Mouse (Mus musculus) stomach, embryonic 16.5 days (tissue): ENCODE results near the gene Ccdc71l. TPM values are rescaled to one million over a fixed set of nuclear protein-coding genes. Genes with fewer than 3 reads are reported as not detected.

Experiments used
- ATAC-seq: fragments of 200-750 bp; cut with Nextera tagmentation; 2 replicates; pipeline ENCODE4 v1.8.0; 2017; ENCODE audit warnings: moderate number of reproducible peaks, moderate TSS enrichment; ENCODE audit not compliant: insufficient read depth, low FRiP score
- H3K27ac ChIP-seq: fragments of 300-500 bp; sonication (generic); 2 replicates; pipeline ENCODE4 v1.5.1; 2014; ENCODE audit warnings: low read length
- H3K27me3 ChIP-seq: fragments of 300-500 bp; sonication (generic); 2 replicates; pipeline ENCODE4 v1.6.1; 2014; ENCODE audit warnings: low read length, control low read depth, mixed read lengths; ENCODE audit not compliant: control insufficient read depth, insufficient read depth
- H3K36me3 ChIP-seq: fragments of 300-500 bp; sonication (generic); 2 replicates; pipeline ENCODE4 v1.6.1; 2014; ENCODE audit warnings: low read length; ENCODE audit not compliant: control insufficient read depth, insufficient read depth
- H3K4me1 ChIP-seq: fragments of 300-500 bp; sonication (generic); 2 replicates; pipeline ENCODE4 v1.6.1; 2014; ENCODE audit warnings: low read length, control low read depth, mixed read lengths; ENCODE audit not compliant: control insufficient read depth, insufficient read depth
- H3K4me2 ChIP-seq: fragments of 300-500 bp; sonication (generic); 2 replicates; pipeline ENCODE4 v1.6.1; 2014; ENCODE audit warnings: low read depth, low read length, mixed read lengths
- H3K4me3 ChIP-seq: fragments of 300-500 bp; sonication (generic); replicated peaks from 2 replicates; pipeline ENCODE4 v1.5.1; 2014; ENCODE audit warnings: mild to moderate bottlenecking, low read length
- H3K9ac ChIP-seq: fragments of 300-500 bp; sonication (generic); 2 replicates; pipeline ENCODE4 v1.6.1; 2014; ENCODE audit warnings: low read length
- H3K9me3 ChIP-seq: fragments of 300-500 bp; sonication (generic); replicated peaks from 2 replicates; pipeline ENCODE4 v1.6.1; 2016; ENCODE audit warnings: low read length, control low read depth; ENCODE audit not compliant: control insufficient read depth
- WGBS: fragments of 180-500 bp; shearing (Covaris S2); extraction: QIAGEN DNeasy Blood & Tissue Kit; methylation state at CpG from one replicate; pipeline ENCODE4 v1.1.7; 2014; 5-methylcytosine and 5-hydroxymethylcytosine counted together
- polyA plus RNA-seq: library from polyadenylated mRNA; unstranded; fragments of >200 nt; fragmentation: Nextera tagmentation; extraction: Ambion mirVana; gene quantifications from 2 replicates; pipeline ENCODE4 v1.2.1, GENCODE M21; 2015

The Ccdc71l gene
- polyA plus RNA-seq, 1 experiment from 2014 or later: 2.2 TPM

- WGBS: 78% methylated on average over 2 of the region's 2 CpGs
- no peaks in the 10 kb centered on the region for H3K36me3 ChIP-seq
- H3K4me2 ChIP-seq: peak overlapping the region; percentile 85
- H3K27ac ChIP-seq: no peak overlapping the region
- H3K9ac ChIP-seq: no peak overlapping the region
- H3K9me3 ChIP-seq: no peaks in the 10 kb centered on the region
- ATAC-seq: no peak
- H3K27me3 ChIP-seq: no peaks in the 10 kb centered on the region
- peak overlapping the region; percentile 41 for H3K4me3 ChIP-seq
- peaks cover 15% of the 10 kb centered on the region for H3K4me1 ChIP-seq
These were observed 2.5 kb downstream of the Ccdc71l start for GRCm38 (mm10) chr12:32381011-32381410.

GRCm38 (mm10) chr12:32419537-32419936, 41.0 kb downstream of the Ccdc71l start:
- Histone ChIP-seq H3K9me3 (no peaks in the 10 kb centered on the region), H3K4me3 (no peak overlapping the region), H3K4me2 (no peak overlapping the region), H3K9ac (no peak overlapping the region), H3K36me3 (no peaks in the 10 kb centered on the region), H3K4me1 (no peaks in the 10 kb centered on the region), H3K27ac (no peak overlapping the region), H3K27me3 (no peaks in the 10 kb centered on the region)
- 86% methylated on average over 1 of the region's 1 CpGs for WGBS
- ATAC-seq: no peak

DNA sequence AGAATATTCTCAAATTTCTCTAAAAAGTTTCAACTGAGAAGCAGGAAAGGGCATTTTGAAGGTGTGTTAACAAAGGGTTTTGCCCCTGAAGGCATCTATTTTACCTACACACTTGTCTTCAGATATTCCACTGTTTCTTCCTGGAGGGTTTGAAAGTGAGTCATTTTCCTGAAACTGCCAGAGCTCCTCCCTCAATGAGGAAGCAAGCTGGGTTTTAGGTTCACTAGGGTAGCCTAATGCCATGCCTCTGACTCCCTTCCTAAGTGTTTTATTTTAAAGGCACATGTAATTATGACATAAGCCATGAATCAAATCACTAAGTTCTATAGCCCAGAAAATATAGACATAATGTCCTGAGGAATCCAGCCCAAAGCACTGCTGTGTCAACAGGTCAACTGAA, 49.3 kb downstream of the Ccdc71l start:
- Histone ChIP-seq H3K27ac (no peak overlapping the region), H3K4me1 (no peaks in the 10 kb centered on the region), H3K4me3 (no peak overlapping the region), H3K27me3 (no peaks in the 10 kb centered on the region), H3K9ac (no peak overlapping the region), H3K9me3 (no peaks in the 10 kb centered on the region), H3K36me3 (no peaks in the 10 kb centered on the region), H3K4me2 (no peak overlapping the region)
- ATAC-seq: no peak

GRCm38 (mm10) chr12:32431004-32431403, 52.5 kb downstream of the Ccdc71l start:
- H3K9me3 ChIP-seq: no peaks in the 10 kb centered on the region
- no peaks in the 10 kb centered on the region for H3K36me3 ChIP-seq
- H3K4me3 ChIP-seq: no peak overlapping the region
- H3K27ac ChIP-seq: no peak overlapping the region
- ATAC-seq: no peak
- no peak overlapping the region for H3K4me2 ChIP-seq
- no peak overlapping the region for H3K9ac ChIP-seq
- 56% methylated on average over 1 of the region's 1 CpGs for WGBS
- no peaks in the 10 kb centered on the region for H3K4me1 ChIP-seq
- H3K27me3 ChIP-seq: no peaks in the 10 kb centered on the region

Other genes starting within 250 kb of the Ccdc71l start
- gene Pik3cg, start 170.0 kb upstream of the Ccdc71l start, polyA plus RNA-seq: 3.3 and 3.8 TPM in 2 replicates